Mouse (Mus musculus) stomach, embryonic 14.5 days (tissue): Measurements from ENCODE around the gene Ttpal. TPM values are rescaled to one million over a fixed set of nuclear protein-coding genes. Genes with fewer than 3 reads are reported as not detected.
"Not testable (repeated sequence)": the region's sequence is repeated elsewhere in the genome, so short reads cannot be mapped to it uniquely, and the experiment has no call there.

Source experiments
- ATAC-seq: fragments of 200-750 bp; cut with Nextera tagmentation; 2 replicates; pipeline ENCODE4 v1.8.0; 2017; ENCODE audit warnings: low read depth, moderate TSS enrichment; ENCODE audit not compliant: insufficient number of reproducible peaks, insufficient read depth, low FRiP score
- H3K27ac ChIP-seq: fragments of 300-500 bp; sonication (generic); 2 replicates; pipeline ENCODE4 v1.5.1; 2014; ENCODE audit warnings: mild to moderate bottlenecking, low read length, moderate library complexity, mixed read lengths
- H3K27me3 ChIP-seq: fragments of 300-500 bp; sonication (generic); 2 replicates; pipeline ENCODE4 v1.6.1; 2014; ENCODE audit warnings: low read length, control low read depth, mixed read lengths; ENCODE audit not compliant: control insufficient read depth, insufficient read depth
- H3K36me3 ChIP-seq: fragments of 300-500 bp; sonication (generic); 2 replicates; pipeline ENCODE4 v1.6.1; 2014; ENCODE audit warnings: mild to moderate bottlenecking, control low read depth, low read length, moderate library complexity, mixed read lengths; ENCODE audit not compliant: control insufficient read depth, insufficient read depth
- H3K4me1 ChIP-seq: fragments of 300-500 bp; sonication (generic); 2 replicates; pipeline ENCODE4 v1.6.1; 2014; ENCODE audit warnings: low read length, control low read depth, mixed read lengths; ENCODE audit not compliant: control insufficient read depth, insufficient read depth
- H3K4me2 ChIP-seq: fragments of 300-500 bp; sonication (generic); replicated peaks from 2 replicates; pipeline ENCODE4 v1.6.1; 2014; ENCODE audit warnings: low read depth, low read length, control low read depth
- H3K4me3 ChIP-seq: fragments of 300-500 bp; sonication (generic); 2 replicates; pipeline ENCODE4 v1.5.1; 2014; ENCODE audit warnings: low read depth, low read length, control low read depth
- H3K9ac ChIP-seq: fragments of 300-500 bp; sonication (generic); replicated peaks from 2 replicates; pipeline ENCODE4 v1.6.1; 2014; ENCODE audit warnings: low read depth, mild to moderate bottlenecking, control low read depth, low read length, moderate library complexity, mixed read lengths
- H3K9me3 ChIP-seq: fragments of 300-500 bp; sonication (generic); 2 replicates; pipeline ENCODE4 v1.6.1; 2016; ENCODE audit warnings: low read depth, low read length, control low read depth; ENCODE audit not compliant: control insufficient read depth
- WGBS: fragments of 180-500 bp; shearing (Covaris S2); extraction: QIAGEN DNeasy Blood & Tissue Kit; methylation state at CpG from one replicate; pipeline ENCODE4 v1.1.7; 2014; 5-methylcytosine and 5-hydroxymethylcytosine counted together
- polyA plus RNA-seq: library from polyadenylated mRNA; unstranded; fragments of >200 nt; fragmentation: Nextera tagmentation; extraction: Ambion mirVana; gene quantifications from 2 replicates; pipeline ENCODE4 v1.2.1, GENCODE M21; 2014

Ttpal gene
- polyA plus RNA-seq, 1 experiment from 2014 or later = 39.6 TPM

DNA sequence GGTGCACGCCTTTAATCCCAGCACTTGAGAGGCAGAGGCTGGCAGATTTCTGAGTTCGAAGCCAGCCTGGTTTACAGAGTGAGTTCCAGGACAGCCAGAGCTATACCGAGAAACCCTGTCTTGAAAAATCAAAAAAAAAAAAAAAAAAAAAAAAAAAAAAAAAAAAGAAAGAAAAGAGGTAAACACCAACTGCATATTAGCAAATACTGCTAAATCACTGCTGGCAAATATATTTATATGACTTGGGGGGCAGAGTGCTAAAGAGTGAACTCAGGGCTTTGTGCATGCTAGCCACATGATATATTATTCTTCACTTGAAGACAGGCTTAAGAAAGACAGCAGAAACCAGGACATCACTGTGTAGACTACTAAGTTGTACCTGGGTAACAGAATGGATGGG is 19.3 kb downstream of the Ttpal start:
- not testable (repeated sequence) for H3K27me3 ChIP-seq, H3K27ac ChIP-seq, ATAC-seq, H3K4me3 ChIP-seq, H3K9me3 ChIP-seq, H3K4me2 ChIP-seq, H3K9ac ChIP-seq, H3K4me1 ChIP-seq
- 93% methylated on average over 3 of the region's 3 CpGs for WGBS
- H3K36me3 ChIP-seq = peaks cover 49% of the 10 kb centered on the region

GRCm38 (mm10) chr2:163631223-163631622 is 29.1 kb downstream of the Ttpal start:
- H3K4me2 ChIP-seq = no peak overlapping the region
- H3K4me3 ChIP-seq = no peak overlapping the region
- H3K27ac ChIP-seq = no peak overlapping the region
- peaks cover 71% of the 10 kb centered on the region for H3K36me3 ChIP-seq
- no peaks in the 10 kb centered on the region for H3K4me1 ChIP-seq
- ATAC-seq = no peak
- H3K9ac ChIP-seq = no peak overlapping the region
- H3K27me3 ChIP-seq = no peaks in the 10 kb centered on the region
- 92% methylated on average over 4 of the region's 4 CpGs for WGBS
- no peaks in the 10 kb centered on the region for H3K9me3 ChIP-seq

GRCm38 (mm10) chr2:163631715-163632114 is 29.6 kb downstream of the Ttpal start:
- Histone ChIP-seq H3K9ac (no peak overlapping the region), H3K36me3 (peaks cover 68% of the 10 kb centered on the region), H3K27me3 (no peaks in the 10 kb centered on the region), H3K4me3 (no peak overlapping the region), H3K4me2 (no peak overlapping the region), H3K9me3 (no peaks in the 10 kb centered on the region), H3K27ac (no peak overlapping the region), H3K4me1 (no peaks in the 10 kb centered on the region)
- 93% methylated on average over 2 of the region's 2 CpGs for WGBS
- no peak for ATAC-seq

DNA sequence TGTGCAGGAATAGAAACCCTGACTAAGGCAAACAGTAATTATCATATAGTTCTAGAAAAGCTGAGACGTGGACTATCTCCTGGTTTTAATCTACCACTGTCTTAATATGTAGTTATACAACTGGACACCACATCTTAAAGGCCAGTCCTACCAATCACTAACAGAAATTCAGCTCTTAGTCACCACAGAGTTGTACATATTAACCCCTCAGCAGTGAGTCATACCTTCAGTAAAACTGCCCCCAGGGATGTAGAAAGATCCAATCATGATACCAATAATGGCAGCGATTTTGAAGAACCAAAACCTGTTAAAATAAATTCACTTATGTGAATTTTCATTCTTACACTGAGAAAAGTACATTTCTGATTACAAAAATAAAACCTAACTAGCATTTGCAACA is 32.1 kb downstream of the Ttpal start:
- Histone ChIP-seq H3K9ac (no peak overlapping the region), H3K36me3 (peaks cover 44% of the 10 kb centered on the region), H3K4me1 (no peaks in the 10 kb centered on the region), H3K4me3 (no peak overlapping the region), H3K27ac (no peak overlapping the region), H3K27me3 (no peaks in the 10 kb centered on the region), H3K9me3 (no peaks in the 10 kb centered on the region), H3K4me2 (no peak overlapping the region)
- no peak for ATAC-seq
- WGBS = 92% methylated on average over 2 of the region's 2 CpGs

DNA sequence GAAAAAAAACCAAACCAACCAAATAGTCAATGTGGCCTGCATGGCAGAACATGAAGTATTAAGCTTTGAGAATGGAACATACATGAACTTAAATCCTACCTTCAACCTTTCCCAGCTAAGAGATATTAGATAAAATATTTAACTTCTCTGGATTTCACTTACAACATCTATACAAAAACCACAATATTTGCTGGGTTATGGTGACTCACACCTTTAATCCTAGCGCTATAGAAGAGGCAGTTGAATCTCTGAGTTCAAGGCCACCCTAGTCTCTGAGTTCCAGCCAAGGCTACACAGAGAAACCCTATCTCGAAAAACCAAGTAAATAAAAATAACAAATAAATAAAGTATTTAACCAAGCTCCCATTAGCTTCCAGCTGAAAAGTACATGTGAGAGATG is 33.9 kb downstream of the Ttpal start:
- no peak overlapping the region for H3K4me3 ChIP-seq
- 94% methylated on average over 2 of the region's 2 CpGs for WGBS
- no peak overlapping the region for H3K27ac ChIP-seq
- no peaks in the 10 kb centered on the region for H3K9me3 ChIP-seq
- no peak for ATAC-seq
- H3K4me1 ChIP-seq = 0 out of 2 replicates have a peak, but pooled peaks cover 4% of the 10 kb centered on the region
- H3K36me3 ChIP-seq = peaks cover 27% of the 10 kb centered on the region
- H3K9ac ChIP-seq = no peak overlapping the region
- H3K27me3 ChIP-seq = no peaks in the 10 kb centered on the region
- no peak overlapping the region for H3K4me2 ChIP-seq

DNA sequence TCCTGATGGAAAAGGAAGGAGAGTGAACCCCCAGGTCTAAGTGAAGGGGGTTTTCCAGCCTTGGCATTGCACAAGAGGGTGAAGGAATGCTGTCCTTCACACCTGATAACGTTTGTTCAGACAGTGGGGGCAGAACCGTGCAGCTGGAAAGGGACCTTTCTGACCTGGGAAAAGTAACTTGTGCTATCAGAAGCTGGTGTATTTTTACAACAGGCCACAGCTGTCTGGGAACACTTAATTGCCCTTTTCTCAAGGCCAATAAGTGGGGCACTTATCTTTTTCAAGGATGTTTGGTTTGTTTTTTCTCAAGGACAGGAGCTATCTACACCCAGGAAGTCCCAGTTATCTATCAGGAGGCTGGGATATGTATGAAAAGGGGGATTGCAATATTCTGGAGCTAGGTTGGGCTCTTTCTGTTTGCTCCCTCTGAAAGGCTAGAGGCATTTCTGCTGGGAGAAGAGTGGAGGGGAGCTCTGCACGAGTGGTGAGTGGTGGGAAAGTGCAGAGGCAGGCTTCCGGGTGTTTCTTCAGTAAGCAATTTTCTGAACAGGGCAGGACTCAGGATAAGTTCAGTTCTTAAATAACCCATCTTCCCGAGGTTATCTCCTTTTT is 35.6 kb downstream of the Ttpal start:
- Histone ChIP-seq H3K9me3 (no peaks in the 10 kb centered on the region), H3K9ac (no peak overlapping the region), H3K4me1 (peaks cover 9% of the 10 kb centered on the region), H3K27me3 (no peaks in the 10 kb centered on the region), H3K4me3 (no peak overlapping the region), H3K36me3 (peaks cover 17% of the 10 kb centered on the region), H3K27ac (no peak overlapping the region), H3K4me2 (no peak overlapping the region)
- 36% methylated on average over 5 of the region's 5 CpGs for WGBS
- ATAC-seq = no peak

GRCm38 (mm10) chr2:163640493-163640892 is 38.4 kb downstream of the Ttpal start:
- no peaks in the 10 kb centered on the region for H3K9me3 ChIP-seq
- WGBS = 90% methylated on average over 3 of the region's 3 CpGs
- H3K36me3 ChIP-seq = peaks cover 8% of the 10 kb centered on the region
- H3K9ac ChIP-seq = no peak overlapping the region
- no peaks in the 10 kb centered on the region for H3K27me3 ChIP-seq
- peaks cover 13% of the 10 kb centered on the region for H3K4me1 ChIP-seq
- ATAC-seq = no peak
- no peak overlapping the region for H3K27ac ChIP-seq
- H3K4me2 ChIP-seq = no peak overlapping the region
- no peak overlapping the region for H3K4me3 ChIP-seq

- no peak overlapping the region for H3K9ac ChIP-seq
- H3K27me3 ChIP-seq = no peaks in the 10 kb centered on the region
- no peak for ATAC-seq
- no peak overlapping the region for H3K27ac ChIP-seq
- H3K4me2 ChIP-seq = no peak overlapping the region
- H3K4me3 ChIP-seq = no peak overlapping the region
- WGBS = 61% methylated on average over 3 of the region's 3 CpGs
- H3K36me3 ChIP-seq = no peaks in the 10 kb centered on the region; the same call in 1 of the 2 replicates
- peaks cover 13% of the 10 kb centered on the region for H3K4me1 ChIP-seq
- H3K9me3 ChIP-seq = no peaks in the 10 kb centered on the region
Measured at GRCm38 (mm10) chr2:163641681-163642080, 39.6 kb downstream of the Ttpal start.
